Mouse (Mus musculus) lung, adult 2 months (tissue): ENCODE data around the gene Olfr617. TPM values are rescaled to one million over a fixed set of nuclear protein-coding genes. Genes with fewer than 3 reads are reported as not detected.
"Not testable (repeated sequence)": the region's sequence is repeated elsewhere in the genome, so short reads cannot be mapped to it uniquely, and the experiment has no call there.

Source experiments
- DNase-seq: peaks from one replicate; pipeline ENCODE4 v3.0.0; 2022
- H3K4me1 ChIP-seq: fragments of 200-500 bp; 2 replicates; pipeline ENCODE4 v1.6.1; 2011; ENCODE audit warnings: low read length; ENCODE audit not compliant: control insufficient read depth, insufficient read depth
- H3K4me3 ChIP-seq: fragments of 200-500 bp; replicated peaks from 2 replicates; pipeline ENCODE3; 2011; ENCODE audit warnings: low read depth, mild to moderate bottlenecking, control low read depth, low read length; ENCODE audit errors: extremely low read depth
- CTCF ChIP-seq: fragments of 200-500 bp; IDR thresholded peaks from 2 replicates; pipeline ENCODE4 v1.5.1; 2011; ENCODE audit warnings: mild to moderate bottlenecking, low read length, control low read depth; ENCODE audit not compliant: insufficient read depth
- POLR2A ChIP-seq: fragments of 200-500 bp; IDR thresholded peaks from 2 replicates; pipeline ENCODE4 v1.6.1; 2011; ENCODE audit warnings: low read depth, mild to moderate bottlenecking, control low read depth, low read length, borderline replicate concordance; ENCODE audit errors: extremely low read depth
- WGBS: fragments of 180-500 bp; shearing (Covaris S2); methylation state at CpG from one replicate; pipeline ENCODE4 v1.1.7; 2018; 5-methylcytosine and 5-hydroxymethylcytosine counted together
- polyA plus RNA-seq: library from polyadenylated mRNA; depleted of rRNA; stranded (reverse); fragments of >200 nt; gene quantifications from 2 replicates; pipeline ENCODE4 v1.2.3, GENCODE M21; 2012; rRNA removed

The Olfr617 gene
- polyA plus RNA-seq, result not detected in 2 replicates

GRCm38 (mm10) chr7:103572761-103573160, at the start of gene Olfr617:
Gene Olfr617 (plus strand): TSS chr7:103573061.
- no peak within 1 kb of the TSS for H3K4me3 ChIP-seq
- no peaks in the 10 kb centered on the region for H3K4me1 ChIP-seq
- TF ChIP-seq CTCF (no peak), POLR2A (no peak)
- 69% methylated on average over 1 of the region's 1 CpGs for WGBS
- no peak for DNase-seq

GRCm38 (mm10) chr7:103542617-103543016, 30.2 kb upstream of the Olfr617 start, which contains the start of gene Olfr612:
Gene Olfr612 (minus strand): TSS chr7:103542717.
- not testable (repeated sequence) for DNase-seq, H3K4me1 ChIP-seq, H3K4me3 ChIP-seq
- 71% methylated on average over 2 of the region's 2 CpGs for whole genome bisulfite sequencing

- Histone ChIP-seq H3K4me1 (no peaks in the 10 kb centered on the region), H3K4me3 (no peak within 1 kb of the TSS)
- WGBS, result 51% methylated on average over 2 of the region's 2 CpGs
- no peak for DNase-seq
- no peak for TF ChIP-seq CTCF
- TF ChIP-seq POLR2A, result no peak
Observed at GRCm38 (mm10) chr7:103547774-103548173, 25.1 kb upstream of the Olfr617 start, which contains the start of gene Olfr613. Gene Olfr613 (plus strand): TSS chr7:103548074.

GRCm38 (mm10) chr7:103555779-103556178, 17.1 kb upstream of the Olfr617 start, which contains the start of gene Olfr615:
Gene Olfr615 (plus strand): TSS chr7:103556079.
- H3K4me3 ChIP-seq, result no peak within 1 kb of the TSS
- H3K4me1 ChIP-seq, result no peaks in the 10 kb centered on the region
- no peak for DNase-seq
- TF ChIP-seq CTCF (no peak), POLR2A (no peak)
- 82% methylated on average over 2 of the region's 2 CpGs for WGBS

GRCm38 (mm10) chr7:103569043-103569442, 3.8 kb upstream of the Olfr617 start, which contains the start of gene Olfr616:
Gene Olfr616 (minus strand): TSS chr7:103569143.
- no peak within 1 kb of the TSS for H3K4me3 ChIP-seq
- TF ChIP-seq CTCF (no peak), POLR2A (no peak)
- no peaks in the 10 kb centered on the region for H3K4me1 ChIP-seq
- 72% methylated on average over 3 of the region's 3 CpGs for WGBS
- no peak for DNase-seq

GRCm38 (mm10) chr7:103589803-103590202, 16.9 kb downstream of the Olfr617 start, which contains the start of gene Olfr618:
Gene Olfr618 (plus strand): TSS chr7:103590103.
- no peak for DNase-seq
- no peak within 1 kb of the TSS for H3K4me3 ChIP-seq
- TF ChIP-seq CTCF (no peak), POLR2A (no peak)
- WGBS, result 50% methylated on average over 2 of the region's 2 CpGs
- H3K4me1 ChIP-seq, result no peaks in the 10 kb centered on the region

GRCm38 (mm10) chr7:103600275-103600674, 27.4 kb downstream of the Olfr617 start, which contains the start of gene Olfr619:
Gene Olfr619 (plus strand): TSS chr7:103600575.
- Histone ChIP-seq H3K4me1 (no peaks in the 10 kb centered on the region), H3K4me3 (no peak within 1 kb of the TSS)
- TF ChIP-seq POLR2A (no peak), CTCF (no peak)
- no peak for DNase-seq

GRCm38 (mm10) chr7:103607425-103607824, 34.6 kb downstream of the Olfr617 start:
- TF ChIP-seq CTCF (no peak), POLR2A (no peak)
- WGBS, result 67% methylated on average over 2 of the region's 2 CpGs
- no peaks in the 10 kb centered on the region for H3K4me1 ChIP-seq
- no peak for DNase-seq
- no peak overlapping the region for H3K4me3 ChIP-seq

GRCm38 (mm10) chr7:103612434-103612833, 39.6 kb downstream of the Olfr617 start, which contains the start of gene Olfr620:
Gene Olfr620 (minus strand): TSS chr7:103612534.
- TF ChIP-seq CTCF (no peak), POLR2A (no peak)
- 52% methylated on average over 2 of the region's 2 CpGs for WGBS
- no peak for DNase-seq
- Histone ChIP-seq H3K4me1 (no peaks in the 10 kb centered on the region), H3K4me3 (no peak within 1 kb of the TSS)

Other genes with a start within 250 kb of the Olfr617 start
- gene Olfr598, start 249.5 kb upstream of the Olfr617 start, polyA plus RNA-seq, result not detected in 2 replicates
- not detected in 2 replicates for gene Olfr599, start 237.1 kb upstream of the Olfr617 start, polyA plus RNA-seq
- not detected in 2 replicates for gene Olfr600, start 223.4 kb upstream of the Olfr617 start, polyA plus RNA-seq
- not detected in 2 replicates for gene Olfr601, start 210.4 kb upstream of the Olfr617 start, polyA plus RNA-seq
- not detected in 2 replicates for gene Olfr603, start 186.9 kb upstream of the Olfr617 start, polyA plus RNA-seq
- not detected in 2 replicates for gene Usp17lc, start 158.0 kb upstream of the Olfr617 start, polyA plus RNA-seq
- gene Olfr605, start 127.6 kb upstream of the Olfr617 start, polyA plus RNA-seq, result not detected in 2 replicates
- gene Olfr606, start 124.0 kb upstream of the Olfr617 start, polyA plus RNA-seq, result not detected in 2 replicates
- gene Olfr607, start 108.9 kb upstream of the Olfr617 start, polyA plus RNA-seq, result not detected in 2 replicates
- not detected in 2 replicates for gene Olfr608, start 103.2 kb upstream of the Olfr617 start, polyA plus RNA-seq
- not detected in 2 replicates for gene Olfr609, start 75.0 kb upstream of the Olfr617 start, polyA plus RNA-seq
- gene Olfr610, start 60.9 kb upstream of the Olfr617 start, polyA plus RNA-seq, result not detected in 2 replicates
- not detected in 2 replicates for gene Olfr611, start 52.2 kb upstream of the Olfr617 start, polyA plus RNA-seq
- not detected in 2 replicates for gene Olfr612, start 30.3 kb upstream of the Olfr617 start, polyA plus RNA-seq
- gene Olfr613, start 25.0 kb upstream of the Olfr617 start, polyA plus RNA-seq, result not detected in 2 replicates
- gene Olfr615, start 17.0 kb upstream of the Olfr617 start, polyA plus RNA-seq, result not detected in 2 replicates
- not detected in 2 replicates for gene Olfr616, start 3.9 kb upstream of the Olfr617 start, polyA plus RNA-seq
- gene Olfr618, start 17.0 kb downstream of the Olfr617 start, polyA plus RNA-seq, result not detected in 2 replicates
- gene Olfr619, start 27.5 kb downstream of the Olfr617 start, polyA plus RNA-seq, result not detected in 2 replicates
- gene Olfr620, start 39.5 kb downstream of the Olfr617 start, polyA plus RNA-seq, result not detected in 2 replicates
- gene Olfr622, start 69.6 kb downstream of the Olfr617 start, polyA plus RNA-seq, result not detected in 2 replicates
- gene Olfr623, start 90.6 kb downstream of the Olfr617 start, polyA plus RNA-seq, result not detected in 2 replicates
- not detected in 2 replicates for gene Olfr624, start 98.1 kb downstream of the Olfr617 start, polyA plus RNA-seq
- not detected in 2 replicates for gene Olfr625-ps1, start 109.7 kb downstream of the Olfr617 start, polyA plus RNA-seq
- not detected in 2 replicates for gene Olfr243, start 141.6 kb downstream of the Olfr617 start, polyA plus RNA-seq
- gene Olfr628, start 157.3 kb downstream of the Olfr617 start, polyA plus RNA-seq, result not detected in 2 replicates
- gene Olfr629, start 171.9 kb downstream of the Olfr617 start, polyA plus RNA-seq, result not detected in 2 replicates
- not detected in 2 replicates for gene Olfr630, start 184.3 kb downstream of the Olfr617 start, polyA plus RNA-seq
- not detected in 2 replicates for gene Olfr69, start 198.5 kb downstream of the Olfr617 start, polyA plus RNA-seq
- gene Olfr68, start 206.6 kb downstream of the Olfr617 start, polyA plus RNA-seq, result not detected in 2 replicates
- gene Olfr67, start 218.8 kb downstream of the Olfr617 start, polyA plus RNA-seq, result not detected in 2 replicates
- 1,037 and 2,074 TPM in 2 replicates for gene Hbb-bt, start 240.9 kb downstream of the Olfr617 start, polyA plus RNA-seq